Mouse (Mus musculus): Measurements from ENCODE around the gene Samd8.

DNA sequence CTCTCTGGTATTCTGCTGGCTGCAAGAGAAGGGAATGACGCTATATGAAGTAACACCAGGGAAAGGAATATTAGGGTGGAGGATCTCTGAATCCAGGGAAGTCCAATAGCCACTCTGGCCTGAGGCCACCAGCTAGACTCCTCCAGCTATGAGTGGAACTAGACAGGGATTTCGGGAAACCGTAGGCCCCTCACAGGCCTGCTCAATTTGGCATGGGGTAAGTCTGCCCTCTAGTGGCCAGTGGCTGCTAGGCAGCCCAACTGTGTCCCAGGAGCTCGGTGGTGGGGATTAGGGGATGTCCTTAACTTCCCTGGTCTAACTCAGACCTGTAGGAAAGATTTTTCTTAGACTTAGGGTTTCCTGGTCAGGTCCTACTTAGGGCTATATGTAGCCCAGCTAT is 8.5 kb upstream of the Samd8 start:
- peak; percentile 96 for TF ChIP-seq CTCF (IDR thresholded peaks at IDR 0.05; ENCODE audit: low read depth, low read length)
- no peak for TF ChIP-seq POLR2A (IDR thresholded peaks at IDR 0.05; ENCODE audit: insufficient read depth, low read length)
